Mouse (Mus musculus) neural tube, embryonic 11.5 days (tissue): ENCODE measurements around the gene Kcnip4. TPM values are rescaled to one million over a fixed set of nuclear protein-coding genes. Genes with fewer than 3 reads are reported as not detected.

ENCODE experiments used
- ATAC-seq: fragments of 200-750 bp; cut with Nextera tagmentation; 2 replicates; pipeline ENCODE4 v1.8.0; 2017; ENCODE audit warnings: moderate number of reproducible peaks, mild to moderate bottlenecking, moderate TSS enrichment, moderate library complexity; ENCODE audit not compliant: insufficient read depth, low FRiP score, low TSS enrichment
- DNase-seq: peaks from one replicate; pipeline ENCODE4 v3.0.0-alpha.2; 2015; ENCODE audit warnings: low spot score
- H3K27ac ChIP-seq: fragments of 300-500 bp; sonication (generic); 2 replicates; pipeline ENCODE4 v1.5.1; 2014; ENCODE audit warnings: low read depth, mild to moderate bottlenecking, low read length
- H3K27me3 ChIP-seq: fragments of 300-500 bp; sonication (generic); 2 replicates; pipeline ENCODE4 v1.6.1; 2014; ENCODE audit warnings: mild to moderate bottlenecking, low read length, mixed read lengths; ENCODE audit not compliant: control insufficient read depth, insufficient read depth
- H3K36me3 ChIP-seq: fragments of 300-500 bp; sonication (generic); 2 replicates; pipeline ENCODE4 v1.6.1; 2014; ENCODE audit warnings: mild to moderate bottlenecking, low read length, moderate library complexity, mixed read lengths; ENCODE audit not compliant: control insufficient read depth, insufficient read depth
- H3K4me1 ChIP-seq: fragments of 300-500 bp; sonication (generic); 2 replicates; pipeline ENCODE4 v1.6.1; 2014; ENCODE audit warnings: low read length, mixed read lengths; ENCODE audit not compliant: control insufficient read depth, insufficient read depth
- H3K4me2 ChIP-seq: fragments of 300-500 bp; sonication (generic); 2 replicates; pipeline ENCODE4 v1.6.1; 2014; ENCODE audit warnings: low read depth, mild to moderate bottlenecking, moderate library complexity
- H3K4me3 ChIP-seq: fragments of 300-500 bp; sonication (generic); 2 replicates; pipeline ENCODE4 v1.5.1; 2014; ENCODE audit warnings: low read depth, low read length
- H3K9ac ChIP-seq: fragments of 300-500 bp; sonication (generic); 2 replicates; pipeline ENCODE4 v1.6.1; 2014; ENCODE audit warnings: mild to moderate bottlenecking, low read length
- H3K9me3 ChIP-seq: fragments of 300-500 bp; sonication (generic); 2 replicates; pipeline ENCODE4 v1.6.1; 2016; ENCODE audit warnings: low read length; ENCODE audit not compliant: control insufficient read depth
- WGBS: fragments of 180-500 bp; shearing (Covaris S2); extraction: QIAGEN DNeasy Blood & Tissue Kit; methylation state at CpG from one replicate; pipeline ENCODE4 v1.1.7; 2014; 5-methylcytosine and 5-hydroxymethylcytosine counted together
- polyA plus RNA-seq: library from polyadenylated mRNA; unstranded; fragments of >200 nt; fragmentation: Nextera tagmentation; extraction: Ambion mirVana; gene quantifications from 2 replicates; pipeline ENCODE4 v1.2.1, GENCODE M21; 2014

Gene Kcnip4
- polyA plus RNA-seq, 1 experiment from 2014 or later, result 1.8 TPM

DNA sequence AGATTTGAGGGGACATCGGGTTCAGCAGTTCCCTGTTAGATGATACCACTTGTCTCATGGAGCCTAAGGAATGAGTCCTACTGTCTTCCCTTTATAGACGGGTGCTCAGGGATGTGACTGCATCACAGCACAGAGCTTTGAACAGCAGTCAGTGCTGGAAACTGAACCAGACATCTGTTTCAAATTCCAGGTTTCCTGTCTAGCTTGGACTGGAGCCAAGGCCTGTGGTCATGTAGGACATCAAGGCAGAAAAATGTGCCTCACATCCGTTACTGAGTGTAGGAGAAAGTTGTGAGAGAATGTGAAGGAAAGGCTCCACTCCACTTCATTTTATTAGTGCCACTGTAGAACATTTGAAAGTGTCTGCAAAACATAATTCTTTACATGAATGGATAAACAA, 1122.2 kb downstream of the Kcnip4 start:
- no peak overlapping the region for H3K9ac ChIP-seq
- H3K4me2 ChIP-seq, result no peak overlapping the region
- WGBS, result 63% methylated on average over 3 of the region's 3 CpGs
- DNase-seq, result peak; percentile 55
- no peak overlapping the region for H3K4me3 ChIP-seq
- H3K36me3 ChIP-seq, result no peaks in the 10 kb centered on the region
- H3K4me1 ChIP-seq, result no peaks in the 10 kb centered on the region
- no peak overlapping the region for H3K27ac ChIP-seq
- ATAC-seq, result no peak
- no peaks in the 10 kb centered on the region for H3K27me3 ChIP-seq
- no peaks in the 10 kb centered on the region for H3K9me3 ChIP-seq

GRCm38 (mm10) chr5:48371890-48372766, 1152.6 kb downstream of the Kcnip4 start:
- Histone ChIP-seq H3K4me1 (no peaks in the 10 kb centered on the region), H3K4me3 (peak overlapping the region; percentile 70), H3K9ac (peak overlapping the region; percentile 63), H3K36me3 (no peaks in the 10 kb centered on the region), H3K27ac (no peak overlapping the region), H3K4me2 (peak overlapping the region; percentile 56), H3K9me3 (no peaks in the 10 kb centered on the region), H3K27me3 (no peaks in the 10 kb centered on the region)
- ATAC-seq (peak; percentile 100), DNase-seq (peak; percentile 96)
- WGBS, result under 1% methylated on average over 41 of the region's 44 CpGs

DNA sequence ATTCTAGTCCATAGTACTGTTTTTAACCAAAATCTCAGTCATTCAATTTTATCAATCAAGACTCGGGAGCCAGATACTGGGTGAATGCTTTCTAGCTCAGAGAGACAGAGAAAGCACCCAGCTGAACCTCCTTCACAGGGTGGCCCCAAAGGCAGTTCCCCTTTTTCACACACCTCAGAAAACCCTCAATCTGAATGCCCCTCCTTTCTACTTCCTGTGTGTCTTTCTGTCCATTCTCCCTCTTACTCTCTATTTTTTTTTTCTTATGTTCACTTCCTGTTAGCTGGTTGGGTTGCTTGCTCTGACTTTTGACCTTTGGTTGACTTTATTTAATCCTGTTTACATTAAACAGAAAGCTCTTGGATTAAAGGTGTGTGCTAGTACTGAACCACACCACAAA, 1175.4 kb downstream of the Kcnip4 start:
- Histone ChIP-seq H3K27ac (no peak overlapping the region), H3K9ac (no peak overlapping the region), H3K27me3 (no peaks in the 10 kb centered on the region), H3K4me2 (no peak overlapping the region), H3K9me3 (no peaks in the 10 kb centered on the region), H3K4me1 (no peaks in the 10 kb centered on the region), H3K36me3 (no peaks in the 10 kb centered on the region), H3K4me3 (no peak overlapping the region)
- WGBS, result 78% methylated on average over 1 of the region's 1 CpGs
- DNase-seq (no peak), ATAC-seq (no peak)

DNA sequence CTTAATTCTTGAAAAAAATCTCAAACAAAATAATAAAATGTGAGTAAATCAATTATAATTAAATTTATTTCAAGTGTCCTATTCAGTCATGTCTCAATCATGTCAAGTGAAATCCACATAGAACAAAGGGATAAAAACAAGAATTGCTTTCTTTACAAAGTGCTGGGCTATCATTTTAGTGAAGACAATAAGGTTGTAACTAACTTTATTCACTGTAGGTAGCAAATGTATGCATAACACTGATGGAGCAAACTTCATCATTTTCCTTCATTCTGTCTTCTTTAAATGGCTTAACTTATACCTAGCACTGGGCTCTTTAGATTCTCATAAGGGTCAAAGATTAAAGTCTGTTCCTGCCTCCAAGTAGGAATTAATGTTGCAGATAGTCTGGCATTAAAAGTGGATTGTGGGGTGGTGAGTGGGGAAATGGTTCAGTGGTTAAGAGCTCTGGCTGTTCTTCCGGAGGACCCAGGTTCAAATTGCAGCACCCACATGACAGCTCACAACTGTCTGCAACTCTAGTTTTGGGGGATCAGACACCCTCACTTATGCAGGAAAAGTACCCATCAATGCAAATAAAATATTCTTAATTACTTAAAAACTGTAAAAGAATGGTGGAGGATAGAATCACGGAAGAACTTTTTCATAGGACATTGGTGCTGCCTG, 1178.6 kb downstream of the Kcnip4 start:
- Histone ChIP-seq H3K36me3 (no peaks in the 10 kb centered on the region), H3K4me3 (no peak overlapping the region), H3K9me3 (no peaks in the 10 kb centered on the region), H3K27me3 (no peaks in the 10 kb centered on the region), H3K4me2 (no peak overlapping the region), H3K27ac (no peak overlapping the region), H3K9ac (no peak overlapping the region), H3K4me1 (no peaks in the 10 kb centered on the region)
- ATAC-seq (0 out of 2 replicates have a peak, but pooled peaks have one; percentile 31), DNase-seq (no peak)
- 94% methylated on average over 2 of the region's 2 CpGs for WGBS

DNA sequence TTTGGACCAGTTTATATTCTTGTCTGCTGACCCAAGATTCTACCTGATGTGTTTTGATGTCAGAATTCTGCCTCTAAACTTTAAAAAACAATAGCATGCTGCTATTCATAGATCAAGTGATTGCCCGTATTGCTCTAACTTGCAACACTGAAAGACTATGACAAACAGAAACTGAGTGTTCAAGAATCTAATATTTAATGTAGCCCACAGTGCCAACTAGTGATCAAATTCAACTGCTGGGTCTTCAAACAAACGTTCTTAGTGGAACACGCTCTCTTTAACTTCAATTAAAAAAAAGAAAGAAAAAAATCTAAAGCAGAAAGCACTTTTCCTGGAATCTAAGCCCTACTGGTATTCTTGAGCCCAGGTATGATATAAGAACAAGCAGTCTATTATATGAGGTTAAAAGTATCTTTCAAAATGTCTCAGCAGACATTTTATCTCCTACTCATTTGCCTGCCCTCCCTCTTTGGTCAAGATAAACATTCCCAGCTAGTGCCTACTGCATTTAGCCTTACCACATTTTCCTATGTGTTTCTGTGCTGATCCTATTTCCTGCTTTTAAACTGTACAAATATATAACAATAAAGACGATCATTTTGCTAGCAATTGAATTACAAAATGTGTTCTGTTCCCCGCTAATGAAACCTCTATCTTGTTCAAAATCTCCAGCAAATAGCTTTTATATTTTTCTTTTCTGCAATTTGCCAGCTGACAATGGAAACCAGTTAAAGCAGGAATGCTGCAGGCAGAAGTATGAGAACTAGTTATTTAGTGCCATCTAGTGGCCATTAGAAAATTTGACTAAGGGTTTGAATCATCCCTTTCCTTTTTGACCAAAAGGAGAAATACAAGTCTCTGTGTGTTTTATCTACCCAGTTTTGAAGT, 1179.4 kb downstream of the Kcnip4 start:
- Histone ChIP-seq H3K4me3 (no peak overlapping the region), H3K9ac (no peak overlapping the region), H3K9me3 (no peaks in the 10 kb centered on the region), H3K4me2 (no peak overlapping the region), H3K27ac (no peak overlapping the region), H3K36me3 (no peaks in the 10 kb centered on the region), H3K4me1 (no peaks in the 10 kb centered on the region), H3K27me3 (no peaks in the 10 kb centered on the region)
- 0 out of 2 replicates have a peak, but pooled peaks have one; percentile 68 for ATAC-seq
- WGBS, result 56% methylated on average over 5 of the region's 5 CpGs
- DNase-seq, result no peak

DNA sequence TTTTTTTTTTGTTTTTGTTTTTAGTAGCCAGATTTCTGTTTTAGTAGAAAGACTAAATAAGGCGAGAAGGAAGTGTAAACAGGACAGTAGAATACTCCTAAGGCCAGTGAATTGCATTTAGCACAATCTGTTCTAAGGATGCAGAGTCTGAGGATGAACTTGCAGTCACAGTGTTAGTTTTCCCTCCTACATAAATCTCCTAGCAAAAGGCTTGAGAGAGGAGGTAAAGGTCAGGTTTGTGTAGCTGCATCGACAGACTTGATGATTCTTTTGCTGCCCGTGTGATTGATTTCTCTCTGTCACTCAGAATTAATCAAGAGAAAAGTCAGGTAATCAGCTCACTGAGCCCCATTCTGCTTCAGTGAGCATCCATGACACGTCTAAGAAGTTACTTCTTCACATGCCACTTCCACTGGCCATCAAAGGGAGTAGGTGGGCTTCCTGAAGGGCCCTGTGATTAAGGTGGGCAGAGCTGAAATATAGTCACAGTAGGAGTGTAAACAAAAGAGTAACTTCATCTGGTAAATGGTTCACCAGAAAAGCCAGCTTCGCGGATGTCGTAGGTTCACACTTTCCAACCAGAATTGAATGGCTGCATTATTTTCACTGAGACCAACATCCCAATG, 1183.8 kb downstream of the Kcnip4 start:
- no peaks in the 10 kb centered on the region for H3K4me1 ChIP-seq
- H3K9ac ChIP-seq, result no peak overlapping the region
- ATAC-seq (no peak), DNase-seq (no peak)
- no peaks in the 10 kb centered on the region for H3K27me3 ChIP-seq
- no peaks in the 10 kb centered on the region for H3K36me3 ChIP-seq
- no peak overlapping the region for H3K4me2 ChIP-seq
- no peaks in the 10 kb centered on the region for H3K9me3 ChIP-seq
- no peak overlapping the region for H3K4me3 ChIP-seq
- 42% methylated on average over 7 of the region's 7 CpGs for WGBS
- no peak overlapping the region for H3K27ac ChIP-seq
